ENCODE assay signal across 23 mouse cellular contexts in genomic region chr4:137376778-137377177, GRCm38 (mm10). TPM values are rescaled to one million over a fixed set of nuclear protein-coding genes. Genes with fewer than 3 reads are reported as not detected.
DNase-seq lines count a peak whose midpoint lies in the region; ATAC-seq and TF ChIP-seq lines count a peak whose summit lies in the region.
"Had no signal": no experiment of that assay in that cellular context is flagged by ENCODE, and none has a peak within 500 bp of the region (broad histone marks: within the 10 kb centered on the region; RNA-seq: fewer than 3 reads in every experiment).

No protein-coding gene starts in this region.

- no peak overlapping the region for H3K9ac ChIP-seq in intestine, postnatal 0 days (ENCODE audit: low read depth, low read length)
- no peak overlapping the region for H3K9ac ChIP-seq in intestine, embryonic 16.5 days (ENCODE audit: low read depth, low read length)
- no peak overlapping the region for H3K9ac ChIP-seq in stomach, postnatal 0 days (ENCODE audit: low read length)
- H3K9ac ChIP-seq: embryonic facial prominence, embryonic 13.5 days; liver, embryonic 13.5 days; neural tube, embryonic 12.5 days had no signal

- H3K4me2 ChIP-seq in intestine, postnatal 0 days (replicated peaks; ENCODE audit: low read depth) = no peak overlapping the region
- no peak overlapping the region for H3K4me2 ChIP-seq in intestine, embryonic 16.5 days (ENCODE audit: low read depth, low read length)
- H3K4me2 ChIP-seq in stomach, postnatal 0 days (replicated peaks; ENCODE audit: low read depth) = no peak overlapping the region
- H3K4me2 ChIP-seq: embryonic facial prominence, embryonic 13.5 days; liver, embryonic 13.5 days; midbrain, embryonic 11.5 days; neural tube, embryonic 12.5 days had no signal

- no peaks in the 10 kb centered on the region for H3K36me3 ChIP-seq in intestine, postnatal 0 days (ENCODE audit: control insufficient read depth, insufficient read depth)
- H3K36me3 ChIP-seq in intestine, embryonic 16.5 days (ENCODE audit: control insufficient read depth, insufficient read depth, low read length) = no peaks in the 10 kb centered on the region
- H3K36me3 ChIP-seq in megakaryocyte, embryonic 14.5 days (replicated peaks; ENCODE audit: low read length) = peaks cover 5% of the 10 kb centered on the region
- no peaks in the 10 kb centered on the region for H3K36me3 ChIP-seq in stomach, postnatal 0 days (ENCODE audit: control insufficient read depth, insufficient read depth, low read length)
- H3K36me3 ChIP-seq: embryonic facial prominence, embryonic 13.5 days; hindbrain, embryonic 10.5 days; liver, embryonic 13.5 days; neural tube, embryonic 12.5 days had no signal

- H3K4me3 ChIP-seq in intestine, postnatal 0 days (ENCODE audit: low read depth, low read length) = no peak overlapping the region
- H3K4me3 ChIP-seq in intestine, embryonic 16.5 days (ENCODE audit: low read length) = no peak overlapping the region
- peak overlapping the region; percentile 29 for H3K4me3 ChIP-seq in megakaryocyte, embryonic 14.5 days (replicated peaks)
- H3K4me3 ChIP-seq in embryonic fibroblast, embryonic 13.5 days (ENCODE audit: insufficient read depth, low read length) = no peak overlapping the region
- H3K4me3 ChIP-seq in stomach, postnatal 0 days (ENCODE audit: low read depth, low read length) = no peak overlapping the region
- H3K4me3 ChIP-seq: embryonic facial prominence, embryonic 13.5 days; heart, adult 2 months; hindbrain, embryonic 10.5 days; liver, embryonic 13.5 days; neural tube, embryonic 12.5 days had no signal

- H3K9me3 ChIP-seq in intestine, postnatal 0 days (ENCODE audit: control insufficient read depth) = no peaks in the 10 kb centered on the region
- H3K9me3 ChIP-seq in intestine, embryonic 16.5 days (ENCODE audit: control insufficient read depth, low read length) = no peaks in the 10 kb centered on the region
- no peaks in the 10 kb centered on the region for H3K9me3 ChIP-seq in megakaryocyte, embryonic 14.5 days
- no peaks in the 10 kb centered on the region for H3K9me3 ChIP-seq in stomach, postnatal 0 days (ENCODE audit: control insufficient read depth, low read length)
- H3K9me3 ChIP-seq: embryonic facial prominence, embryonic 13.5 days; hindbrain, embryonic 10.5 days; liver, embryonic 13.5 days; neural tube, embryonic 12.5 days had no signal

- H3K27ac ChIP-seq in intestine, postnatal 0 days (ENCODE audit: low read depth, low read length) = no peak overlapping the region
- H3K27ac ChIP-seq in intestine, embryonic 16.5 days (ENCODE audit: low read length) = no peak overlapping the region
- H3K27ac ChIP-seq in embryonic fibroblast, embryonic 13.5 days (ENCODE audit: insufficient read depth, low read length) = 0 out of 2 replicates have a peak overlapping the region, but pooled peaks have one; percentile 29
- no peak overlapping the region for H3K27ac ChIP-seq in stomach, postnatal 0 days (replicated peaks)
- H3K27ac ChIP-seq: embryonic facial prominence, embryonic 13.5 days; heart, adult 2 months; hindbrain, embryonic 10.5 days; liver, embryonic 13.5 days; neural tube, embryonic 12.5 days had no signal

- peaks cover 3% of the 10 kb centered on the region; the same call in 1 of the 2 replicates for H3K4me1 ChIP-seq in intestine, postnatal 0 days (replicated peaks; ENCODE audit: control insufficient read depth, insufficient read depth, low read length)
- peaks cover 13% of the 10 kb centered on the region for H3K4me1 ChIP-seq in intestine, embryonic 16.5 days (ENCODE audit: control insufficient read depth, insufficient read depth, low read length)
- peaks cover 80% of the 10 kb centered on the region for H3K4me1 ChIP-seq in megakaryocyte, embryonic 14.5 days
- H3K4me1 ChIP-seq in embryonic fibroblast, embryonic 13.5 days (ENCODE audit: control insufficient read depth, insufficient read depth, low read length) = no peaks in the 10 kb centered on the region; the same call in 1 of the 2 replicates
- H3K4me1 ChIP-seq in stomach, postnatal 0 days (replicated peaks; ENCODE audit: control insufficient read depth, insufficient read depth) = no peaks in the 10 kb centered on the region
- H3K4me1 ChIP-seq: neural tube, embryonic 12.5 days had no signal

- 36% methylated on average over 2 of the region's 2 CpGs for WGBS in intestine, postnatal 0 days
- 55% methylated on average over 2 of the region's 2 CpGs for WGBS in intestine, embryonic 16.5 days
- WGBS in stomach, postnatal 0 days = 40% methylated on average over 2 of the region's 2 CpGs

- no peaks in the 10 kb centered on the region for H3K27me3 ChIP-seq in intestine, postnatal 0 days (replicated peaks; ENCODE audit: control insufficient read depth, insufficient read depth, low read length)
- H3K27me3 ChIP-seq in intestine, embryonic 16.5 days (replicated peaks; ENCODE audit: control insufficient read depth, insufficient read depth, low read length) = no peaks in the 10 kb centered on the region
- H3K27me3 ChIP-seq in megakaryocyte, embryonic 14.5 days (replicated peaks) = no peaks in the 10 kb centered on the region
- no peaks in the 10 kb centered on the region for H3K27me3 ChIP-seq in stomach, postnatal 0 days (ENCODE audit: control insufficient read depth, insufficient read depth, low read length)
- H3K27me3 ChIP-seq: embryonic facial prominence, embryonic 13.5 days; liver, embryonic 13.5 days; neural tube, embryonic 12.5 days had no signal

- DNase-seq in stomach, postnatal 0 days (ENCODE audit: low spot score) = no peak
- no peak for DNase-seq in thymus, postnatal 10 days (ENCODE audit: low spot score in 2 of 2)
- DNase-seq: cerebellum, adult 9-11 months; heart, adult 2 months; kidney, adult 8-10 months; liver, embryonic 13.5 days; lung, postnatal 14 days; right cerebral cortex, adult 18-20 months had no signal

- TF ChIP-seq CTCF in intestine, postnatal 0 days (IDR thresholded peaks at IDR 0.05; ENCODE audit: low read depth) = peak; percentile 34; the same call in 1 of the 2 replicates
- no peak for TF ChIP-seq CTCF in embryonic fibroblast, embryonic 13.5 days (IDR thresholded peaks at IDR 0.05; ENCODE audit: borderline replicate concordance, insufficient read depth, low read length)
- TF ChIP-seq CTCF in stomach, postnatal 0 days (IDR thresholded peaks at IDR 0.05; ENCODE audit: low read depth) = peak; percentile 30; the same call in 1 of the 2 replicates

- TF ChIP-seq POLR2A in embryonic fibroblast, embryonic 13.5 days (IDR thresholded peaks at IDR 0.05; ENCODE audit: low read depth, low read length) = no peak

- no peak for ATAC-seq in intestine, postnatal 0 days
- no peak for ATAC-seq in intestine, embryonic 16.5 days
- ATAC-seq in megakaryocyte, adult 5-6 weeks (ENCODE audit: poor library complexity, severe bottlenecking) = no peak
- no peak for ATAC-seq in stomach, postnatal 0 days (ENCODE audit: low FRiP score, low TSS enrichment)

- no peak for TF ChIP-seq EP300 in stomach, postnatal 0 days (optimal IDR thresholded peaks at IDR 0.05)

RNA-seq across cellular contexts. Expression of gene Cdc42, which starts 19.3 kb away (rescaled TPM):
- polyA plus RNA-seq in intestine, postnatal 0 days (2015; fragmentation: Nextera tagmentation; extraction: Ambion mirVana) = 461 and 471 TPM in 2 replicates
- 671 and 691 TPM in 2 replicates for polyA plus RNA-seq in intestine, embryonic 16.5 days (2015; fragmentation: Nextera tagmentation; extraction: Ambion mirVana)
- polyA plus RNA-seq in megakaryocyte, embryonic 14.5 days (2012; ENCODE audit: insufficient read depth, low replicate concordance) = 4.3 and 28.1 TPM in 2 replicates
- total RNA-seq in megakaryocyte, adult 5-6 weeks (2015) = 1,134 and 1,141 TPM in 2 replicates
- 1,082 and 1,090 TPM in 2 replicates for total RNA-seq in megakaryocyte, adult 5-6 weeks (2017)
- polyA plus RNA-seq in embryonic fibroblast, embryonic 13.5 days (2011; ENCODE audit: insufficient read length, low read depth, missing spikeins) = 576 and 580 TPM in 2 replicates
- polyA plus RNA-seq in stomach, postnatal 0 days (2015; fragmentation: Nextera tagmentation; extraction: Ambion mirVana) = 445 and 456 TPM in 2 replicates

RNA-seq across cellular contexts. Expression of gene Cela3a, which starts 32.8 kb away (rescaled TPM):
- polyA plus RNA-seq in intestine, postnatal 0 days (2015; fragmentation: Nextera tagmentation; extraction: Ambion mirVana) = not detected in 2 replicates
- polyA plus RNA-seq in intestine, embryonic 16.5 days (2015; fragmentation: Nextera tagmentation; extraction: Ambion mirVana) = 0.26 and 0.31 TPM in 2 replicates
- not detected in 2 replicates for polyA plus RNA-seq in megakaryocyte, embryonic 14.5 days (2012; ENCODE audit: insufficient read depth, low replicate concordance)
- total RNA-seq in megakaryocyte, adult 5-6 weeks (2015) = not detected in 2 replicates
- total RNA-seq in megakaryocyte, adult 5-6 weeks (2017) = not detected in 2 replicates
- not detected in 2 replicates for polyA plus RNA-seq in embryonic fibroblast, embryonic 13.5 days (2011; ENCODE audit: insufficient read length, low read depth, missing spikeins)
- not detected in 2 replicates for polyA plus RNA-seq in stomach, postnatal 0 days (2015; fragmentation: Nextera tagmentation; extraction: Ambion mirVana)
- total RNA-seq: adrenal gland, adult 8-10 months; gastrocnemius, adult 8-10 months; heart, adult 2 months; layer of hippocampus, postnatal 10 days had no signal
- polyA plus RNA-seq: embryonic facial prominence, embryonic 13.5 days; heart, adult 2 months; heart, embryonic 16.5 days; hindbrain, embryonic 10.5 days; limb, embryonic 11.5 days; liver, embryonic 13.5 days; midbrain, embryonic 11.5 days; neural tube, embryonic 12.5 days; thymus, postnatal 0 days had no signal

RNA-seq across cellular contexts. Expression of gene Cela3b, which starts 53.6 kb away (rescaled TPM):
- polyA plus RNA-seq in intestine, postnatal 0 days (2015; fragmentation: Nextera tagmentation; extraction: Ambion mirVana) = 9.1 and 13.6 TPM in 2 replicates
- polyA plus RNA-seq in intestine, embryonic 16.5 days (2015; fragmentation: Nextera tagmentation; extraction: Ambion mirVana) = 237 and 402 TPM in 2 replicates
- polyA plus RNA-seq in megakaryocyte, embryonic 14.5 days (2012; ENCODE audit: insufficient read depth, low replicate concordance) = 0.47 TPM in 1 of 2 replicates, not detected in the other
- 0.30 TPM in 1 of 2 replicates, not detected in the other for total RNA-seq in megakaryocyte, adult 5-6 weeks (2015)
- 1.7 TPM in 1 of 2 replicates, not detected in the other for total RNA-seq in megakaryocyte, adult 5-6 weeks (2017)
- polyA plus RNA-seq in embryonic fibroblast, embryonic 13.5 days (2011; ENCODE audit: insufficient read length, low read depth, missing spikeins) = not detected in 2 replicates
- 4.1 and 4.8 TPM in 2 replicates for polyA plus RNA-seq in stomach, postnatal 0 days (2015; fragmentation: Nextera tagmentation; extraction: Ambion mirVana)
- total RNA-seq: gastrocnemius, adult 8-10 months; heart, adult 2 months; layer of hippocampus, postnatal 10 days had no signal
- polyA plus RNA-seq: embryonic facial prominence, embryonic 13.5 days; heart, adult 2 months; hindbrain, embryonic 10.5 days; limb, embryonic 11.5 days; midbrain, embryonic 11.5 days; neural tube, embryonic 12.5 days; thymus, postnatal 0 days had no signal

Comparison
In these comparisons a context has a peak if more than half of its experiments do, and no peak if none do; other contexts are left out.
1. RNA of gene Cela3b, which starts 53.6 kb away (polyA plus RNA-seq): 237 to 402 TPM in intestine, embryonic 16.5 days; 9.1 to 13.6 TPM in intestine, postnatal 0 days, 4.1 to 4.8 TPM in stomach, postnatal 0 days, 0.47 TPM in megakaryocyte, embryonic 14.5 days and not detected in embryonic fibroblast, embryonic 13.5 days; every median in the first group is over 10 times any median in the second.
2. RNA of gene Cdc42, which starts 19.3 kb away (polyA plus RNA-seq): 671 to 691 TPM in intestine, embryonic 16.5 days, 576 to 580 TPM in embryonic fibroblast, embryonic 13.5 days, 461 to 471 TPM in intestine, postnatal 0 days and 445 to 456 TPM in stomach, postnatal 0 days; 4.3 to 28.1 TPM in megakaryocyte, embryonic 14.5 days; every median in the first group is over 10 times any median in the second.